12 mouse cellular contexts compared by ENCODE assay signal in genomic region chr19:61021502-61021901, GRCm38 (mm10).
DNase-seq lines count a peak whose midpoint lies in the region; ATAC-seq and TF ChIP-seq lines count a peak whose summit lies in the region.
"Had no signal": no experiment of that assay in that cellular context is flagged by ENCODE, and none has a peak within 500 bp of the region (broad histone marks: within the 10 kb centered on the region; RNA-seq: fewer than 3 reads in every experiment).

No protein-coding gene starts in this region.

- DNase-seq in heart, adult 2 months, result no peak
- no peak for DNase-seq in heart, adult 11 months
- DNase-seq in left cerebral cortex, postnatal 25 days (ENCODE audit: low spot score in 2 of 2), result peak; percentile 4 to 45
- no peak for DNase-seq in left cerebral cortex, adult 18-20 months (ENCODE audit: low spot score in 2 of 2)
- peak; percentile 18 to 68 for DNase-seq in layer of hippocampus, adult 2 months (ENCODE audit: low spot score in 2 of 2)
- no peak for DNase-seq in thymus, postnatal 36 days
- DNase-seq: gastrocnemius, postnatal 25 days; liver, postnatal 0 days; thymus, postnatal 14 days had no signal

- no peak overlapping the region for H3K9ac ChIP-seq in heart, adult 2 months (ENCODE audit: low read depth, low read length)
- H3K9ac ChIP-seq in embryonic facial prominence, embryonic 12.5 days, result no peak overlapping the region
- no peak overlapping the region for H3K9ac ChIP-seq in midbrain, embryonic 15.5 days
- H3K9ac ChIP-seq: intestine, embryonic 15.5 days; liver, postnatal 0 days had no signal

- WGBS in heart, adult 2 months, result 17% methylated on average over 2 of the region's 2 CpGs
- 26% methylated on average over 2 of the region's 2 CpGs for WGBS in embryonic facial prominence, embryonic 12.5 days
- 87% methylated on average over 2 of the region's 2 CpGs for WGBS in midbrain, embryonic 15.5 days

- intact Hi-C loops in heart, adult 2 months (cut with DNase I), result no loop called here
- intact Hi-C loops in left cerebral cortex, postnatal 25 days (cut with DNase I), result no loop called here

- peaks cover 6% of the 10 kb centered on the region for H3K4me1 ChIP-seq in heart, adult 2 months (ENCODE audit: control insufficient read depth, insufficient read depth, low read length)
- H3K4me1 ChIP-seq in embryonic facial prominence, embryonic 12.5 days, result peaks cover 23% of the 10 kb centered on the region
- H3K4me1 ChIP-seq in midbrain, embryonic 15.5 days, result no peaks in the 10 kb centered on the region

- peaks cover 10% of the 10 kb centered on the region; the same call in 1 of the 2 replicates for H3K36me3 ChIP-seq in heart, adult 2 months (ENCODE audit: control insufficient read depth, insufficient read depth, low read length)
- no peaks in the 10 kb centered on the region for H3K36me3 ChIP-seq in embryonic facial prominence, embryonic 12.5 days
- no peaks in the 10 kb centered on the region for H3K36me3 ChIP-seq in midbrain, embryonic 15.5 days (replicated peaks)
- H3K36me3 ChIP-seq: intestine, embryonic 15.5 days had no signal

- H3K9me3 ChIP-seq in embryonic facial prominence, embryonic 12.5 days, result no peaks in the 10 kb centered on the region
- no peaks in the 10 kb centered on the region for H3K9me3 ChIP-seq in midbrain, embryonic 15.5 days
- H3K9me3 ChIP-seq: intestine, embryonic 15.5 days had no signal

- peak overlapping the region; percentile 50 for H3K27ac ChIP-seq in heart, adult 2 months
- peak overlapping the region; percentile 73; the same call in 1 of the 2 replicates for H3K27ac ChIP-seq in embryonic facial prominence, embryonic 12.5 days
- no peak overlapping the region for H3K27ac ChIP-seq in layer of hippocampus, adult 2 months
- H3K27ac ChIP-seq in midbrain, embryonic 15.5 days, result no peak overlapping the region
- H3K27ac ChIP-seq: intestine, embryonic 15.5 days had no signal

- TF ChIP-seq POLR2A in heart, adult 2 months (IDR thresholded peaks at IDR 0.05; ENCODE audit: insufficient read depth, low read depth, low read length), result no peak

- no peaks in the 10 kb centered on the region for H3K79me2 ChIP-seq in heart, adult 2 months (replicated peaks; ENCODE audit: control insufficient read depth, insufficient read depth, low read length)

- ATAC-seq in embryonic facial prominence, embryonic 12.5 days (ENCODE audit: insufficient number of reproducible peaks, insufficient read depth, low FRiP score, low TSS enrichment), result peak; percentile 52; the same call in 1 of the 2 replicates
- no peak for ATAC-seq in midbrain, embryonic 15.5 days (replicated peaks)
- ATAC-seq: intestine, embryonic 15.5 days; liver, postnatal 0 days had no signal

- H3K27me3 ChIP-seq in heart, adult 2 months (ENCODE audit: control insufficient read depth, insufficient read depth, low read length), result no peaks in the 10 kb centered on the region
- no peaks in the 10 kb centered on the region for H3K27me3 ChIP-seq in embryonic facial prominence, embryonic 12.5 days
- H3K27me3 ChIP-seq in midbrain, embryonic 15.5 days (replicated peaks), result no peaks in the 10 kb centered on the region
- H3K27me3 ChIP-seq: intestine, embryonic 15.5 days had no signal

- no peak for TF ChIP-seq EP300 in heart, adult 2 months (IDR thresholded peaks at IDR 0.05; ENCODE audit: insufficient read depth, low read depth, low read length)

- no peak for TF ChIP-seq CTCF in heart, adult 2 months (IDR thresholded peaks at IDR 0.05)
- no peak for TF ChIP-seq CTCF in layer of hippocampus, adult 2 months (conservative IDR thresholded peaks at IDR 0.05)

- H3K4me2 ChIP-seq in embryonic facial prominence, embryonic 12.5 days (replicated peaks), result no peak overlapping the region
- no peak overlapping the region for H3K4me2 ChIP-seq in midbrain, embryonic 15.5 days
- H3K4me2 ChIP-seq: intestine, embryonic 15.5 days had no signal

- no peak overlapping the region for H3K4me3 ChIP-seq in heart, adult 2 months
- H3K4me3 ChIP-seq in embryonic facial prominence, embryonic 12.5 days, result no peak overlapping the region
- H3K4me3 ChIP-seq in layer of hippocampus, adult 2 months, result no peak overlapping the region
- no peak overlapping the region for H3K4me3 ChIP-seq in midbrain, embryonic 15.5 days
- H3K4me3 ChIP-seq: intestine, embryonic 15.5 days had no signal

Comparison
In these comparisons a context has a peak if more than half of its experiments do, and no peak if none do; other contexts are left out.
1. DNase-seq: peak in left cerebral cortex, postnatal 25 days (2 of 2) and layer of hippocampus, adult 2 months (2 of 2); none in heart, adult 2 months (0 of 2), heart, adult 11 months (single experiment), left cerebral cortex, adult 18-20 months (0 of 2) and thymus, postnatal 36 days (0 of 2).
2. H3K27ac ChIP-seq: peak in heart, adult 2 months (single experiment) and embryonic facial prominence, embryonic 12.5 days (single experiment); none in layer of hippocampus, adult 2 months (single experiment) and midbrain, embryonic 15.5 days (single experiment).